Mouse (Mus musculus): ENCODE measurements at regions not wholly inside any gene's neighbourhood (a gene's known extent, or its start where the extent isn't known, plus 50 kb on each side); places are given as distances from the start of the nearest gene placed in this dataset.

DNA sequence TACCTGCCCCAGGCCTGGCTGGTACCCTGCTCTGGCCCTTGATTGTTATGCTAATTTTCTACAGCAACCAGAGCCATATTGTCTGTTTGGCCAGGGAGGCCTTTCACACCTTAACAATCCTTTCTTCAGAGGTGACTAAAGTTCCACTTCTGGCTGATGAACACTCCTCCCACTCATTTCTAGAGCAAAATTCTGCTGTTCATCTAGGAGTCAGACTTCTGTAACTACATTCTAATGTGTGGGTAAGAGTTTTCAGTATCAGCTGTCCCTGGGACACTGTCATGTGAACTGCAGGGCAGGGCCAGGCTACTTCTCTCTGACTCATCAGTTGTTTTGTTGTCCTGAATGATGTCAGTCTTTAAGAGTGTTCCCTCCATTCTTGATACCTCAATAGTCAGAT is 112.2 kb upstream of the Kif2a start:
- TF ChIP-seq POLR2A (IDR thresholded peaks at IDR 0.05; ENCODE audit: insufficient read depth, low read depth, low read length), result no peak
- TF ChIP-seq CTCF (IDR thresholded peaks at IDR 0.05; ENCODE audit: insufficient read depth, low read depth, low read length), result no peak
